Mouse (Mus musculus): Measurements from ENCODE around the gene Sox18.

- TF ChIP-seq CTCF (IDR thresholded peaks at IDR 0.05) = no peak
- no peak for TF ChIP-seq EP300 (IDR thresholded peaks at IDR 0.05; ENCODE audit: insufficient read depth, low read depth, low read length)
Observed at GRCm38 (mm10) chr2:181674934-181675333, 3.5 kb upstream of the Sox18 start.
